Mouse (Mus musculus) cerebellum, adult (tissue): Measurements from ENCODE around the gene Arfgef3.
"Not testable (repeated sequence)": the region's sequence is repeated elsewhere in the genome, so short reads cannot be mapped to it uniquely, and the experiment has no call there.

ENCODE experiments used
- ATAC-seq: cut with Nextera tagmentation; 2 replicates; pipeline ENCODE4 v1.9.2; 2017; ENCODE audit warnings: mild to moderate bottlenecking, moderate library complexity, mixed read lengths; ENCODE audit not compliant: insufficient number of reproducible peaks, low FRiP score, low TSS enrichment

The Arfgef3 gene

DNA sequence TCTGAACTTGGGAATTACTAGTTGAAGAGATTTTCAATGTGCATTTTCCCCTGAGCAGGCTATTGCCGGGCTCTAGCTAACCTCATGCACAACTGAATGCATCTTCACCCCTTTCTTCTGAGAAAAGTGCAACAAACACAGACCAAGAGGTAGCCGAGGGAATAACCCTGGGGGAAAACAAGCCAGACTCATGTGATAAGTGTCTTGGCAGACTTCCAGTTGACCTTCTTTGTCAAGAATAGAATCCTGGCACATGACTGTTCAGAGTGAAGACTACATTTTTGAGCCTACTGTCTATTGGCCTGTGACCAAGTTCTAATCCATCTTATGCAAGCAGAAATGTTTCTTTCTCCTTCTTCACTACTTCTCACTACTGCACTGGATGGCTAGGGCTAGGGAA, 55.5 kb downstream of the Arfgef3 start:
- ATAC-seq: no peak; the same call in 1 of the 2 replicates

DNA sequence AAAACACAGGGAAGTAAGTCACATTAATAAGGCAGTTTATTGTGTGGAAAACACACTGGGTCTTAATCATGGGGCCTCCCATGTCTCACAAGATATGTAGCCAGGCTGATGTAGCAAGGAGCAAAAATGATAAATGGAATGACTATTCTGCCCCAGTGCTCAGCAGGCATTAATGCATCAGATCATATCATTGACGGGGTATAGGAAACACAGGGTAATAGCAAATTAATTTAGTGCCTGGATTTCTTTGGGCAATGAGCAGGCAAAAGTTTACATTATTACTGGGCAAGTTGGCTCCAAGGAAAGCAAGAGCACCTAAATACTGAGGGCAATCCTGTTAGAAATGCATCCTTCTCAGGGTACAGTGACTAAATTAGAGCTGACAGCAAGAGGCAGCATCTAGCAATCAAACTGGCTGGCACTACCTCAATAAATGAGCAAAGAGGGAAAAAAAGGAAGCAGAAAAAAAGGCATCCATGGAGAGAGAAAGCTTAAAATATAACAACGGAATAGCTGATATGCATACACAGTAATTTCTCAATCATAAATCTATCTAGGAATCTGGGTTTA, 62.3 kb downstream of the Arfgef3 start:
- ATAC-seq: peak; percentile 51; the same call in 1 of the 2 replicates

DNA sequence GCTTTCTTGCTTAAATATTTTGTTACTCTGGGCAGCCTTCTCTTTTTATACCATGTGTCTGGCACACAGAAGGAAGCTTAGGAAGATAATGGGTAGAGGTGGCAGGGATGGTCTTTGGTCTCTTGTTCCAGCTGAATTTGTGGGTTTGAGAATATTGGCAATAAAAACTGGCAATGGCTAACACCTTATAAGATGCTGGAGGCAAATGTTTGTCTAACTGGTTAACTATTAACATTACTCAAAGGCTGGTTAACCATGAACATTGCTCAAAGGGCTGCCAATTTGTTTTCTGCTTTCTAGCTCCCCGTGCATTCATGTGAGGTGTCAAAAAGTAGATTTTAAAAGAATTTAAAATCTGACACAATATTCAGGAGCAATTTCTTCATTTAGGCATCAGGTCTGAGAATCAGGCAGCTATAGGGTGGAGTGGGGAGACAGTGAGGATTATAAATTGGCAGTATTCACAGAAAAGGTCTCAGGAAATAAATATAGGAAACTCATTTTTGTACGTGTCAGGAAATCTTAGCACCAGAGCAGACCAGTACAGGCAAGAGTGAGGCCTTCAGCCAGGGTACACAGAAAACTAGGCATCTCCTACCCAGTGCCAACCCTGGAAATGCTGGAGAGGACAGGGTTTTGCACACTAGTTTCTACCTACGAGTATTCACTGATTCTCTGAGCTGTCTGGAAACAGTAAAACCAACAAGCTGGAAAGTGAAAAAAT, 62.9 kb downstream of the Arfgef3 start:
- no peak for ATAC-seq

DNA sequence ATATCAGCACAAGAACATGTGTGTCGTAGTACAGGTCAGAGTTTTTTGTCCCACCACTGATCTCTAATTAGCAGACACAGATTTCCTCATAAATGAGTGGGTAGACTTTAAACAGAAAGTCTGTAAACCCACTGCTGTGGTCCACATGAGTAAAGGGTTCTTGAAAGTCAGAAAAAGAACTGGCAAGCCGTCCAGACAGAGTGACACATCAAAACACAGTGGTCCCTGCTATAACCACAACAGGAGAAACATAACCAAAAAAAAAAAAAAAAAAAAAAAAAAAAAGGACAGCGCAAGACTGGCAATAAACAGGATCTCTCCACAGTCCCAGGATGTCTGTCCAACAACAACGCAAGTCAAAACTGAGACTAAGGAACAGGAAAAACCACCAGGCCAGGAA, 64.9 kb downstream of the Arfgef3 start:
- no peak for ATAC-seq

DNA sequence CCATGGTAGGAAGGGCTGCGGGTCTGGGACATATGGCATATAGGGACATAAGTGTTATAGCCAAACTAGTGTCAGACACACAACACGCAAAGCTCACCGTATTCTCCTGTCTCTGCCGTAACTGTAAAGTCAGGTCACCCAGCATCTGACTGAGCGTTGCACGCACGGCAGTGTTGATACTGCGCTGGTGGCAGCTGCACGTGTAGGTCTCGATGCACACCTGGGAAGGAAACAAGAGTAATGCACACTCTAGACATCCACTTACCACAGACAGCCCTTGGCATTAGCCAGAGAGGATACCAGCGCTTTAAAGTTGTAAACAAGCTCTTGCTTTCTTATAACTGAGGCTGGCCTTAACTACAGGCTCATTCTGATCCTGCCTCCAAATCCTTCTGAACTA, 79.0 kb downstream of the Arfgef3 start:
- no peak for ATAC-seq

DNA sequence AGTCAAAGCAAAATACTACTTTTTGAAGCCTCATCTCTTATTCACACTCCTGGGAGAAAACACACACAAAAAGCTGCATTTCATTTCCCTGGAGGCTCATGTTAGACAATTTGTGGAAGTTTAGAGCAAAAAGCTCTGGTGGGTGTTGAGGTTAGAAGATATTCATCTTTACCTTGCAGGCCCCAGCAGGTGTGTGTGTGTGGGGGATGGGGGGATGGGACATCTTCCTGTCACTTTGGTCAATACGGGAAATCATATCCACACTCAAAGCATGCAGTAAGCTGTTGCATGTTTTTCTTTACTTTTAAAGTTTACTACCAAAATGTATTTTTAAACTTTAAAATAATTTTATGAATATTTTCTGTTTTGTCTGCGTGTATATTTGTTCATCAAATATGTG, 79.7 kb downstream of the Arfgef3 start:
- ATAC-seq: no peak

DNA sequence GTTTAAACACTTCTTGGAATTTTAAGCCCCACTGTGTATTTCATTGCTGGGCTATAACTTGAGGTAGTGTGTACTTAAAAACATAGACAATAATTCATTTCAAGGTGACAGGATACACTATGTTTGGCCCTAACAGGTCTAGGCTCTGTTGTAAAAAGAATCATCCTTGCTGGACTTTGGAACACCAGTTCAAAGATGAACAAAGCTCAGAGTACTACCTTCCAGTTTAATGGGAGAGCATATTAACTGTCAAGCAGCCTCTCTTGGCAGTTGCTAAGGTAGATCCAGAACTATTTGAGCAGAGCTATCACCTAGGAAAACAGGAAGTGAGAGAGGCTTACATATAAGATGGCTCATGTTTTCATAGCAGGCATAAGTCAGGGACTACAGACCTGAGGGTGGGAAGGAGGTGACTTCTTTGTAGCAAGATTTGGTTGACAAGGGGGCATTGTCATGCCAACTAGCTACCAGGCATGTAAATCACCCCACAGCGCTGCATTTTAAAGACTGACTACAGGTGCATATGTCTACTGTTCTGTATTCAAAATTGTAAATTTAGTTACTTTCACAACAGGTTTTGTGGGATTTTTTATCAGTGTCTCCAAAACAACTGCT, 82.0 kb downstream of the Arfgef3 start:
- no peak for ATAC-seq

DNA sequence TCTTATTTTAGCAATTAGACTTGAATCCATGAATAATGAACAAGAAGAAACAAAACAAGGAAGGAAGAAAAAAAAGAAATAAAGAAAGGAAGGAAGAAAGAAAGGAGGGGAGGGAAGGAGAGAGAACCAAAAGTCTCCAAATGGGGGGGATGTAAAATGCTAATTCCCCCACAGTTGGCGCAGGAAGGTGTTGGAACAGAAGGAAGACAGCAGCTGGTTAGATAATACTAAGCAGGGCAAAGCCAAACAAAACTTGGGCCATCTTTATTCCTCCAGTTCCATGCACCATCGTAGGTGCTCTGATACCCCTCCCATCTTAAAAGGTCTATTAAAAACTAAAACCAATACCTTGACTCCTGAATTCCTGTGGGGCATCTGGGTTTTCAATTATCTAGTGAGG, 82.8 kb downstream of the Arfgef3 start:
- no peak for ATAC-seq

DNA sequence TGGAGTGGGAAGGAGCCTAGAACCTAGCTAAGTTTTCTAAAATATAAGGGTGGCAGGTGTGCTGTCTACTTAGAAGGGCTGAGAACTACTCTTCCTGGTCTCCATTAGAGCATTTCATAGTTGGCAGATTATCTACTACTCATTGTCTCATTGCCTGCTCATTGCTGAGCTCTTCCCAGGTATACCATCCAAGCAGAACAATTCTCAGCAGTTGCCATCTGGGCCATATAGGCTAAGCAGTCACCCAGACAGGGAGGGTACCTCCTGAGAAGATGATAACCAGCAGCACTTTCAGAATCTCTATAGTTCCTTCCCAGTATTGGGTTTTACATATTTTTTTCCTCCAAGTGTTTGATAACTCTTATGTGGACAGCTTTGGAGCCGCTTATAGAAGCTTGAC, 86.2 kb downstream of the Arfgef3 start:
- peak; percentile 73 for ATAC-seq

DNA sequence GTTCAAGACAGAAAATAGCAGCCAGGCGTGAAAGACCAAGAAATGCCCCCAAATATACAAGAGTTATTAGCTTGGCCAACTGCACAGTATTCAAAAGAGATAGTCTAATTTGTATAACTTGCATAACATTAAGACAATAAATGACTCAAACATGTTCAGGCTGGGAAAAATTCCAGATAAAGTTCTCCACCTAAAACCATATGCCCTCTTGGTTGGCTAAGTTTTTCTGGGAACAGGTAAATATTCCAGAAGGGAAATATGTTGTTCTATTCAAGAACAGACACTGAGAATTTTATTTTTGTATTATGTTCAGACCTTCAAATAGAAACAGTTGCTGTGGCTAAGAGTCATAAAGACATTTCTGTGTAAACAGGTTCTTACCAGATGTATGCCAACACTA, 96.7 kb downstream of the Arfgef3 start:
- ATAC-seq: no peak

DNA sequence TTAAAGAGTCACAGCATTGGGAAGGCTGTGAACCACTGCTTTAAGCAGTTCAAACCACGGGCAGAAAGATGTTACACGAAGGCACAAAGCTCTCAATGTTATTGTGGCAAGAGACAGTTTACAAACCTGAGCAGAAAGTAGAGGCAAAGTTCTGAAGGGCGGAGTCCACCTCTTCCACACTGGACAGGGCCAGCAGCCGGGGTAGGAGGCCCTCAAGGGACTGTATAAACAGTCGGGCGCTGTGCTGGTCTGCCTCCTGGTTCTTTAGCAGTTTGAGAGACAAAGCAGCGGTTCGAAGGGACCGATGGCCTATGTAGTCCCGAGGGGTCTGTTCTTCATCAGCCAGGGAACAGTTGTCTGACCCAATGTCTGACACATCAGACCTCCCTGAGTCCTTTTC, 97.7 kb downstream of the Arfgef3 start:
- no peak for ATAC-seq

DNA sequence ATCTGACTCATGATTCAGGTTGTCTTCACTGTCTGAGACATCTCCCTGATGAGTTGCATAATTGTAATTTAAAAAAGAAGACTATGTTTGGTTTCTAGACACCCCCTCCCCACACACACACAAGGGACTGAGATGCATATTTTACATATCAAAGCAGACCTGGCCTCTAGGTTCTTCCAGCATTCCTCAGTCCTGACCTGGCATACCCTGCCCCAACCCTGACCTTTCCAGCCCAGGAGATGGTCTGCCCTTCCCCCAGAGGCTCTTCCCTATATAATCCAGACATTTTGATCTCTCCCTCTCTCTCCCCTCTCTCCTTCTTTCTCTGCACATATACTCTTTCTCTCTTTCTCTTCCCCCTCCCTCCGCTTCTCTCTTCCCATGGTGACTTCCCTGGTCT, 99.4 kb downstream of the Arfgef3 start:
- no peak for ATAC-seq

DNA sequence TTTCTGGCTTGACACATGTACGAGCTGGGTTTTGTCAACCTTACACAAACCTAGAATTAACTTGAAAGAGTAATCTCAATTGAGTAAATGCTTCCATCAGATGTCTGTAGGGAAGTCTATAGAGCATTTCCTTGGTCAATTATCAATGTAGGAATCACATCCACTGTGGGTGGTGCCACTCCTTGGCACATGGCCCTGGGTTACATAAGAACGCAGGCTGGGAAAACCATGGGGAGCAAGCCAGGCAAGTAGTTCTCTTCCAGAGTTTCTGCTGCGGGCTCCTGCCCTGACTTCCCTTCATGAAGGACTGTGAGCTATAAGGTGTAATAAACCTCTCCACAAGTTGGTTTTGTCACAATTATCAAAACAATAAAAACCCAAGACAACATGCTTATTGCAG, 100.2 kb downstream of the Arfgef3 start:
- ATAC-seq: no peak

DNA sequence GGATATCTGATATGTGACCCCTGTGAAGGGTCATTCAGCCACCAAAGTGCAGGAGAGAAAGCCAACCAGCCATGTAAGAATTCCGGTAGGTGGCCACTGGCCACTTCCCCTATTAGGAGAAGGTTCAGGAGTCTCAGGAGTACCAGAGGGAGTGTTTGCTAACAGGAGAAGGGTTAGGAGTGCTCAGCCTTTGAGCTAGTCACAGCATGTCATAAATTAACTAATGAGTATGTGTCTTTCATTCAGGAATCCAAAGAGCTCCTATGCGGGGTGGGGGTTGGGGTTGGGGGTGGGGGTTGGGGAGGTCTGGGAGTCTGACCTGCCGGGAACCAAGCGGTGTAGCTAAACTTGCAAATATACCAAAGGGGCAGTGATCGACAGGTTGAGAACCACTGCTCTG, 100.9 kb downstream of the Arfgef3 start:
- ATAC-seq: no peak

DNA sequence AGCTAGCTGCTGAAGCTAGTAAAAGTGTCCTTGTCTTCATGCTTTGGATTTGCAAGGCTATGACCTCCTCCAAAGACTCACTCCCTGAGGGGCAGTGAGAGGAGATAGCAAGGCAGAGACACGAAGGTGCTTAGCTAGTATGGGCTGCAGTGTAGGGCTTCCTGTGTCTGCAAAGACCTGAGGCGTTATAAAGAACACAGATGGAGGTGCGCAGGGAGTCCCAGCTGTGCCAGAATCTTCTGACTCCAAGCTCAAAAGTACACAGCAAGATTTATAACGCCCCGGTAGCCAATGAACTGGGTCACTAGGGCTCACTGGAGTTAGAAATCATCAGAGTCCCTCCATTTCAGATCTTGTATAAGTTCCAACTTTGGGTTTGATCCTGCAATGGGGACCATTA, 103.2 kb downstream of the Arfgef3 start:
- ATAC-seq: no peak

DNA sequence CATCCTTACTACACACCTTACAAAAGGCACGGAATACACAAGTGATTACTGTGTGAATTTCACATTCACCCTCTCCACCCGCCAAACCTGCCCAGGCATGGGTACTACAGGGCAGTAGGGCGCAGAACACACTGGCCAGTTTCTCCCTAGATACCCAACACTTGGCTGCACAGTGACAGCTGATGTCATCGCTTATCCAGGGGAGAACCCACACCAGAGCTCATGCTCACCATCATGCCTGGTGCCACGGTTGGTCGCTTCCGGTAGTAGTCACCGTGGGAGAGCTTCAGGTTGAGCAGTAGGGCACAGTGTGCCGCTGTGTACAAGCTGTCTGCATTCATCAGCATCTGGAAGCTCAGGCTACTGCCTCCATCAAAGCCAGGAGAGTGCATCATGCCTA, 108.3 kb downstream of the Arfgef3 start:
- ATAC-seq: 0 out of 2 replicates have a peak, but pooled peaks have one; percentile 24

DNA sequence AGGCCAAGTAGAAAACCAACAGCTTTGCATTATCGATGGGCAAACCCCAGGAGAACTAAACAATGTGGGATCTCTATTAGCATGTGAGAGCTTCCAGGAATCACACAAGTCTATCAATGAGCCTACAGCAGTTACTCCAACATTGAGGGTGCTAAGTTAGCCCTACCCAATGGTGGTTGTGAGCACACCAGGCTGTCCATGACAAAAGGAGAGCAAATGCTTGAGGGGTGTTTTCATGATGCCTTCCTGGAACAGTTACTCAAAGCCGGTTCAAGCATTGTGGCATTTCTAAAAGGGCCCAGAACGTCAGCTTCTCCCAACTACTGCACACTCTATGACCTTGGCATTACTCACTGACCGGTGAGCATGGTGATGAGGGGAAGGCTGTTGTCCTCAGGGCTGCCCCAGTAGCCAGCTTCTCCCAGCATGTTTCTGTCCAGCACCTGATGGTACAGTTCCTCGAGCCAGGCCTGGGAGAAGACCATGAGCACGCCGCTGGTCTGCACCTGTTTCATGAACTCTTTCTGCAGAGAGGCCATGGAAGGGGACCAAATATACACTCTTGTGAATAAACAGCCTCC, 109.3 kb downstream of the Arfgef3 start:
- peak; percentile 79 for ATAC-seq

DNA sequence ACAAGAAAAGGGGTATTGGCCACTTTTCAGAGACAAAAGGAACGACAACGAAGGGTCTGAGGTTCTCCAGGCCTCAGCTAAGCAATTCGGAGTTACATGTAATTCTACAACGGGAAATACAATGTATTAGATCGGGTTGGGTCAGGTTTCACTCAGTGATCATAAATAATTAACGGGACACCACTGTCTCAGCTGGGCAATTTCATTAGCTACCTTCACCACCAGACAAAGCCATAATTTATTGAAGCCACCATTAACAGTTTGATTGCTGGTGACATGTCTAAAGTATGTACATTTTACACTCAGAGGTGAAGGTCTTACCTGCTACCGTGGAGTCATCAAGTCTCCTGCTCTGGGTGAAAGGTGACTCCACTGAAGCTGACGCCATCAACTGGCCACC, 113.3 kb downstream of the Arfgef3 start:
- no peak for ATAC-seq

DNA sequence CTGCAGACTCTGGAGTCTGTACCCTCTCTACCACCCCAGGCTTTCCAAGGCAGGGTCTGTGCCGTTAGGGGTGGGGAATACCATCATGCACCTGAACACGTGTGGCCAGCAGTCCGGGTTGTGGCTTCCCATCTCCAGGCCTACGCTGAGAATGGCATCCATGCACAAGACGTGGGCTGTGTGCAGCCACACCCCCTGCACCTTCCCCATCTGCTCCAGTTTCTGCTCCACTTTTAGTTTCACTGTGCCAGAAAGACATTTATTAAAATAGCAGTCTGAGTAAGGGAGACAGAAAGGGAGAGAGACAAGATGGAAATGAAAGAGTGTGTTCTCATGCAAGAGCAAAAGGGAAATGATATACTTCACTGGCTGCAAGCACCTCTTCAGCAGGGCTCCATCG, 116.2 kb downstream of the Arfgef3 start:
- peak; percentile 59; the same call in 1 of the 2 replicates for ATAC-seq

DNA sequence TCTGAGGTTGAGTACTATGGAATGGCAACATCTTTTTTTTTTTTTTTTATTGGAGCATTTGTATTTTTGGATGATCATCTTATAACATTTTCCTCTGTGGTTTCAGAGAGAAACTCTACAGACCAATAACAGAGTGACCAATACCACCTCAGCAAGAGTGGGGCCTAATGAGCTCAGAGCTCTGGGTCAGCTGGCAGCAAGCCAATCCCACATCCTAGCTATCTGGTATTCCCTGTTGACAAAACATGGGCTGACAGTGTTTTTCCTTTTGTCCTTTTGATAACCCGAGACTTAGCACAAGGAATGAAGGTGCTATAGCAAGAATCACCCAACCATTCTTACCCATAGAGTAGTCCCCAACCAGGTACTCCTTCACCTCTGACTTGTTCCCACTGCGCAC, 131.0 kb downstream of the Arfgef3 start:
- ATAC-seq: no peak

DNA sequence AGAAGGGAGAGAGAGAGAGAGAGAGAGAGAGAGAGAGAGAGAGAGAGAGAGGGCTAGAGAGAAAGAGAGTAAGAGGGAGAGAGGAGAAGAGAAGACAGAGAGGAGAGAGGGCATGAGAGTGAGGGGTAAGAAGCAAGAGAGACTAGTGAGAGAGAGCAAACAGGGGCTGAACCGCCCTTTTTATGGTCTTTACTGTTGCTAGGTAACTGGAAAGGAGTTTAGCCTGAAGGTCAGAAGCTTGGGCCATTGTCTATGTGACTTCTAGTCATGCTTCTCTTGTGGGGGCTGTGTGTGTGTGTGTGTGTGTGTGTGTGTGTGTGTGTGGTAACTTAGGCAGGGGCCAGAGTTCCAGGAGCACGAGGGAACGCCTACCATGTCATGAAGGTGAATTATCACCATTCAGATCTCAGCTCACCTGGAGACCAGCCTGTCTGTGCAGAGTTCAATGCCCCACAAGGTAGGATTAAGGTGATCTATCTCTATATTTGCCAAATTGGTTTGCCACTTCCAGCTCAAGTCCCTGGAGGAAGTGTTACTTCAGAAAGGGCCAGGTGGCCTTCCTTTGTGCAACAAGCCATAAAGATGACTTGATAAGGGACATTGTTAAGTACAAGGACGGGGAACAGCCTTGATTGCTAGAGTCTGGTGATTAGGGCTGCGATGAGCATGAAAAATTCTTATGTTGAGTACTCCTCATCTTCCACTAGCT, 138.8 kb downstream of the Arfgef3 start:
- not testable (repeated sequence) for ATAC-seq
